Mouse (Mus musculus): ENCODE results near the gene Ric8b.

Ric8b gene

GRCm38 (mm10) chr10:85027619-85028175 is 110.3 kb downstream of the Ric8b start:
- in situ Hi-C loops (cut with MboI; ENCODE audit: low pct_unique_long_range_greater_than_20kb in 1 of 2, low sequenced_read_pairs in 2 of 2, unreplicated experiment in 1 of 2), result no loop called here

GRCm38 (mm10) chr10:85035131-85035725 is 117.8 kb downstream of the Ric8b start:
- in situ Hi-C loops (cut with MboI; ENCODE audit: low pct_unique_long_range_greater_than_20kb in 1 of 2, low sequenced_read_pairs in 2 of 2, unreplicated experiment in 1 of 2), result no loop called here

DNA sequence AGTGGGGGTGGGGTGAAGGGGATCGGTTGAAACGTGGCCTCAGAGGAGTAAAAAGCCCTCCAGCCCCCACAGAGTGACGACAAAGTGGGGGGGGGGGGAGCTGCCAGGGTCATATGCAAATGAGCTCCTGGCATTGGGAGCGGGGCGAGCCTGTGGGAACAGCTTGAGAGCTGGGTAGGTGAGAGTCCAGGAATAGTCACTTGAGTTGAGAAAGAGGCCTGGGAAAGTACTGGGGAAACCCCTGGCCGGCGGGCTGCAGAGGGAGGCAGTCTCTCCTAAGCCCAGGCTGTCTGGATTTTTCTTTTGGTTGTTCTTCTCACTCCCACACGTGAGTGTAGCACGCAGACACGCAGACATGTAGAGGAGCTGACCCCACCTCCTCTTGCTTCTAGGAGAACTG is 120.7 kb downstream of the Ric8b start:
- in situ Hi-C loops (cut with MboI; ENCODE audit: low pct_unique_long_range_greater_than_20kb in 1 of 2, low sequenced_read_pairs in 2 of 2, unreplicated experiment in 1 of 2), result no loop called here

- in situ Hi-C loops (cut with MboI; ENCODE audit: low pct_unique_long_range_greater_than_20kb in 1 of 2, low sequenced_read_pairs in 2 of 2, unreplicated experiment in 1 of 2), result no loop called here
Observed at GRCm38 (mm10) chr10:85038852-85039251, 121.4 kb downstream of the Ric8b start.

DNA sequence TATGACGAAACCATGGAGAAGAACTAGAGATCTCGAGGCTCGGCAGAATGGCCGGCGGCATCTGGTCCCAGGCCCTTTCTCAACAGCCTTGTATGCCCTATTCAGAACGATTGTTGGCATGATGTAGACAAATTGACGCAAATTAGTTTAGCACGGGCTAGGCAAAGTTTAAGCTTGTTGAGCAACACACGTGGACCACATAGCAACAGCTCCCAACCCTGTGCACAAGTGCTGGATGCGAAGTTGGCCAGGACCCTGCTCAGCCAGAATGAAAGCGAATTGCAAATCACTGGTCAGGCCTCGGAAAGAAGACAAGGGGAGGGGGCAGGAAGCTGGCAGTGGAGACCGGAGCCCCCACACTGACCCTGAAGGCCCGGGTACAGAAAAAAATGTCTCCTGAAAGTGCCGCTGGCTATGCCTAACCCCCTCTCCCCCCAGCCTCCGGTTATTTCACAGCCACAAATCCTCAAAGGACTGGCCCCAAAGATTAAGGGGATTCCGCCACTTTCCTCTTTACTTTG is 126.8 kb downstream of the Ric8b start:
- in situ Hi-C loops (cut with MboI; ENCODE audit: low pct_unique_long_range_greater_than_20kb in 1 of 2, low sequenced_read_pairs in 2 of 2, unreplicated experiment in 1 of 2), result no loop called here

GRCm38 (mm10) chr10:85044732-85045720 is 127.6 kb downstream of the Ric8b start:
- in situ Hi-C loops (cut with MboI; ENCODE audit: low pct_unique_long_range_greater_than_20kb in 1 of 2, low sequenced_read_pairs in 2 of 2, unreplicated experiment in 1 of 2), result no loop called here

GRCm38 (mm10) chr10:85046585-85046984 is 129.2 kb downstream of the Ric8b start:
- in situ Hi-C loops (cut with MboI; ENCODE audit: low pct_unique_long_range_greater_than_20kb in 1 of 2, low sequenced_read_pairs in 2 of 2, unreplicated experiment in 1 of 2), result no loop called here

- in situ Hi-C loops (cut with MboI; ENCODE audit: low pct_unique_long_range_greater_than_20kb in 1 of 2, low sequenced_read_pairs in 2 of 2, unreplicated experiment in 1 of 2), result no loop called here
Observed at GRCm38 (mm10) chr10:85048008-85048407, 130.6 kb downstream of the Ric8b start.

- in situ Hi-C loops (cut with MboI; ENCODE audit: low pct_unique_long_range_greater_than_20kb in 1 of 2, low sequenced_read_pairs in 2 of 2, unreplicated experiment in 1 of 2), result no loop called here
Observed at GRCm38 (mm10) chr10:85050668-85051208, 133.3 kb downstream of the Ric8b start.

- in situ Hi-C loops (cut with MboI; ENCODE audit: low pct_unique_long_range_greater_than_20kb in 1 of 2, low sequenced_read_pairs in 2 of 2, unreplicated experiment in 1 of 2), result no loop called here
Observed at GRCm38 (mm10) chr10:85052451-85052850, 135.0 kb downstream of the Ric8b start.

GRCm38 (mm10) chr10:85054876-85055275 is 137.5 kb downstream of the Ric8b start:
- in situ Hi-C loops (cut with MboI; ENCODE audit: low pct_unique_long_range_greater_than_20kb in 1 of 2, low sequenced_read_pairs in 2 of 2, unreplicated experiment in 1 of 2), result no loop called here
